Mouse (Mus musculus): Measurements from ENCODE around the gene Lrrc8a.

GRCm38 (mm10) chr2:30237199-30237880 is at the start of gene Lrrc8a:
- TF ChIP-seq POLR2A (IDR thresholded peaks at IDR 0.05; ENCODE audit: borderline replicate concordance, extremely low read depth, low read depth, low read length): peak; percentile 81
- TF ChIP-seq CTCF (IDR thresholded peaks at IDR 0.05; ENCODE audit: insufficient read depth, low read length): no peak

Measured in lung, adult 2 months (tissue).